Mouse (Mus musculus) cerebellum, adult 9-10 months (tissue): ENCODE measurements around the gene Rec8.

ENCODE experiments used
- DNase-seq: peaks from one replicate; pipeline ENCODE4 v3.0.0; 2022

Gene Rec8

DNA sequence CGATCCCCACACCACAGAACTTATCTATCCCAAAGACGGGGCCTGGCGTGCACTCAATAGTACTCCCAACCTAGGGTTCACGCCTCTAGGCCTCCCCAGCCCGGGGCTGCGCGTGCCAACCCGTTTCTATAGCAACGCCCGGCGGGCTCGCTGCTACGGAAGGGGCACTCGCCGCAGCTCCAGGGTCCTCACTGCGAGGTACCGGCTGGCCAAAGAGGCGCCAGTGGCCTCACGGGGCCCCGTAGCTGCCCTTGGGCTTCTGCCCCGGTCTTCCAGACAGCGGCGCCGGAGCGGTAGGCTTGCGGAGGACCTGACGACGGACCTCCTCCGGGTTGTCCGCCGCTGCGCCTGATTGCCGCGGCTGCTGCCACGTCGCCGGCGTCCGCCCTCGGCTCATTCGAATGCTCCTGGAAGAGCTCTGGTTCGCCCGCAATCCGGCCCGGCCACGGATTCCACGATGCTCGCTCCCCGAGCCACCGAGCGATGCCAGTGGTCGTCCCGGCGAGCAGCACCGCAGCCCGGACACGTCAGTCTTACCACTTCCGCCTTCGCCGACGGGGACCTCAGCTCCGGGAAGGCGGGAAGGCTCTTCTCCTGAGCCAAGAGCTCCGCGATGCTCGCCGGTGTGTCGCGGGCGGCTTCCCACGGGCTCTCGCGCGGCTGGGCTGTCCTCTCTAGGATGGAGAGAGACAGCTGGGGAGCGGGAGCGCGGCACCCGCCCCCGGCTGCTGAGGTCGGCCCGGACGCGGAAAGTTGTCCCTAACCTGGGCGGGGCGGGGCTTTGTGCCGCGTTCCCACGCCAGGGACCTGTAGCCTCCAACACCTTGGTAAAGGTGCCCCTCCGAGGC lies 25.4 kb downstream of the Rec8 start, which contains the start of gene Tm9sf1:
Gene Tm9sf1 (minus strand): TSS at position 747 of the 848 bp plus-strand sequence.
- peak; percentile 85 for DNase-seq

GRCm38 (mm10) chr14:55644261-55644888 lies 26.5 kb downstream of the Rec8 start:
- no peak for DNase-seq

DNA sequence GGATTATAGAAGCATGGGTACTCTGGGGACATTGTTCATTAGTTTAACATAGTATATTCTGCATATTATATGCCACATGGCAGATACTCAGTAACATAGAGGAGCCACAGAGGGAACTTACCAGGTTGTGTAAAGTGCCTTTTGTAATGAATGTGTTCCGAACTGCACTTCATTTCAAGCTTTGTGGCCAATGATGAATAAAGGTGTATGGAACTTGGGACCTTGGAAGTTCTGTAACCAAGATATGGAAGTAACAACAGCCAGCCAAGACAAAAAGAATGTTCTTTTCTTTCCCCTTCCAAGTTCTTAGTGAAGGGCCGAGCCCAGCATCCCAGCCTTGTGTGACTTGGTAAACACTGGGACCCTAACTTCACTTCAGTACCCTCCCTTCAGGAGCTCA lies 32.0 kb downstream of the Rec8 start, which contains the start of gene Tssk4:
Gene Tssk4 (plus strand): TSS at position 301 of the 400 bp plus-strand sequence.
- DNase-seq: no peak

DNA sequence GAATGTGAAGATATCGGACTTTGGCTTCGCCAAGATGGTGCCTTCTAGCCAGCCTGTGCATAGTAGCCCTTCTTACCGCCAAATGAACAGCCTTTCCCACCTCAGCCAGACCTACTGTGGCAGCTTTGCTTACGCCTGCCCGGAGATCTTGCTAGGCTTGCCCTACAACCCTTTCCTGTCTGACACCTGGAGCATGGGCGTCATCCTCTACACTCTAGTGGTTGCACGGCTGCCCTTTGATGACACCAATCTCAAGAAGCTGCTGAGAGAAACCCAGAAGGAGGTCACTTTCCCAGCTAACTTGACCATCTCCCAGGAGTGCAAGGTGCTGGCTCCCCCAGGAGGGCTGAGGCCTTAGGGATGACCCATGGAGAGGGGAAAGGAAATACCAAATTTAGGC lies 33.7 kb downstream of the Rec8 start:
- DNase-seq: no peak

DNA sequence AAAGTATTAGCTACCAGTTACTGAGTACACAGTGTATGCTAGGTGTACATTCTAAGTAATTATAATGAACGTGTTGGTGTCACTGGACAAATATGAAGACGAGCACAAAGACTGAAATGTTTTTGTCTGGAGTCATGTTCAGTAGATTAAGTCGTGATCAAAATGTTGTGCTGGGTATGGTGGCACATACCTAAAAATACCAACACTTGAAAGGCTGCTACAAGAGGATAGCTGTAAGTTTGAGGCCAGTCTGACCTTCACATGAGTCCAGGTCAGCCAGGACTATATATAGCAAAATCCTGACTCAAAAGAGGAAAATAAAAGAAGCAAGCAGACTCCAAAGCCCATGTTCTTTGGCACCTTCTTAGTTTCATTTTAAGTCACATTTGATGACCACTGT lies 39.1 kb downstream of the Rec8 start:
- DNase-seq: no peak

DNA sequence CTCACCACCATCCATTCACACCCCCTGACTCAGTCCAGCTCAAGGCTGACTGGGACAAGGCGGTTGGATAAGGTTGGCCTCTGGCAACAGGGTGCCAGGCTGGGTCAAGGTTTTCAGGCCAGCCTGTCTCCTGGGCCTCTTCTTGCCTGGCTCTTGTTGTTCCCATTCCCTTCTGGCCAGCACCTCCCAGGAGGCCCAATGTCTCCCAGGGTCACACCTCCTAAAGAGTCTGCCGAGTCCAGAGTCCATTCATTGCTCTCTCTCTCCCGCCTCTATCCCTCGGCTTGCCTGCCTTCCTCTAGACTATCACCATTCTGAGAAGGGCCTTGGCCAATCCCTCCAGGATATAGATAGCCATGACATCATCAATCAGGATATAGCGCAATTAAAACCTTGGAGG lies 40.2 kb downstream of the Rec8 start:
- no peak for DNase-seq

DNA sequence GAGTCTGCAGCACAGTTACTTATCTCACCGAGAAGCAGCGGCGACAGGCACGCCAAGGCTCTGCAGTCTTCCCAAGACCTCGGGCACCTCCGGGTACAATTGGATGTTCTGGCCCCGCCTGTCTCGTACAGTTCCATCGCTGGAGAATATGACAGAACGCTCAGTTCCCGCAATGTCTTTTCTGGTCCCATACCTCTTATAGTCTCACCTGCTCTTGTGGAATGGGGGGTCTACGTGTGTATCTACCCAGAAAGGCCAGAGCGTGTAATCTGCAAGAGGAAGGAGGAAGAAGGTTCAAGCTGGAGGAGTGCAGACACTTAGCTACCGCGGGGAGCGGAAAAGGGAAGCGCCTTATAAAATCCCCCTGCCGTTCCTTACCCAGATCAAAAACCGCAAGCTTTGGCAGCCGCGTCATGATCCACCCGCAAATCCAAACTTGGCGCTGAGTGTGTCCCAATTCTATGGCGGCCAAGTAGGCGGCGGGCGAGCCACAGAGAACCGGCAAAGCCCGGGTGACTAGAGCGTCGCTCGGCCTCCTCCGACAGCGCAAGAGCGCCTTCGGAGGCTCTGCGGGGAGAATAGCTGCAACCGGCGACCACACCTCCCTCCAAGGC lies 42.2 kb downstream of the Rec8 start, which contains the start of gene Mdp1:
Gene Mdp1 (minus strand): TSS at position 549 of the 614 bp plus-strand sequence.
- peak; percentile 67 for DNase-seq

- no peak for DNase-seq
Measured at GRCm38 (mm10) chr14:55660636-55661035, 42.8 kb downstream of the Rec8 start.

- DNase-seq: no peak
Measured at GRCm38 (mm10) chr14:55671486-55671832, 53.6 kb downstream of the Rec8 start.

DNA sequence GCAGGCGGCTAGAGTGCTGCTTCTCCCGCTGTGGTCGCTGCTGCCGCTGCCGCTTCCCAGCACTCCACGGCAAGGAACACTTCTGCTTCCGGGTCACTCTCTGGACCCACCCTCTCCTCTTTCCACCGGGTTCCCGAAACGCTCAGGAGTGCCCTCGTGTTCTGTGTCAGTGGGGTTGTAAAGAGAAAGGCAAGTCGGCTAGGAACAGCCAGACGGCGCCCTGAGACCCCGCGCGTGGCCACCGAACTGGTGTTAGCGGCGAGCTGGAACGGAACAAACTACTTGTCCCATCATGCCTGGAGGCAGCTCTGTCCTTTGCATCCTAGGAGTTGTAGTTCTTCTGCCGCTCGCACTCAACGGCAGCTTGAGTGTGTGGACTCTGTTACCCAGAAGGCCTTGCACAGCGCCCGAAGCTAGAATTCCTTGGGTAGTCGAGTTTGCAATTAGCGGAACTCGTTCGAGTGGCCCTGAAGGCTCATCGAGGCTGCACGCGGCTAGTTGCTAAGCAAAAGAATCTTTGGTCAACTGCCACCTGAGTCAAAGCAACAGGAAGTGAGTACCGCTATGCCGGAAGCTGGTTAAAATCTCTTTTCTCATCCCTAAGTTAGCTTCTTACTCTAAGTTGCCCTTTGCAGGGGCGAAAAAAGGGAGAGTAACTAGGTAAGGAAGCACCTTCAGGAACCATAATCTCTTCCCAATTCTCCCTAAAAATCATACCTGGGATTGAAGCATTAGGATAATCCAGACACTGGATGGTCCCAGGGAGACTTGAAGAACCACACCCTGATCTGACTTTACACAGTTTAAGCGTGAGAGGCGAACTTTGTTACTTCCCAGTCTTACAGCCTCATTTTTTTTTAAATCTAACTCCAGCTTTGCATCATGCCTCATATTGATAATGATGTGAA lies 54.2 kb downstream of the Rec8 start, which contains the start of the genes Gmpr2 and Nedd8:
Gene Gmpr2 (plus strand): TSS at position 109 of the 908 bp plus-strand sequence.
Gene Nedd8 (minus strand): TSS at position 292 of the 908 bp plus-strand sequence.
- peak; percentile 94 for DNase-seq

GRCm38 (mm10) chr14:55672741-55673060 lies 54.9 kb downstream of the Rec8 start:
- DNase-seq: peak; percentile 63
